Mouse (Mus musculus): ENCODE results near the gene Ubqln4. TPM values are rescaled to one million over a fixed set of nuclear protein-coding genes. Genes with fewer than 3 reads are reported as not detected.

Gene Ubqln4
- polyA plus RNA-seq, 1 experiment from 2014 or later, result 84.0 TPM

DNA sequence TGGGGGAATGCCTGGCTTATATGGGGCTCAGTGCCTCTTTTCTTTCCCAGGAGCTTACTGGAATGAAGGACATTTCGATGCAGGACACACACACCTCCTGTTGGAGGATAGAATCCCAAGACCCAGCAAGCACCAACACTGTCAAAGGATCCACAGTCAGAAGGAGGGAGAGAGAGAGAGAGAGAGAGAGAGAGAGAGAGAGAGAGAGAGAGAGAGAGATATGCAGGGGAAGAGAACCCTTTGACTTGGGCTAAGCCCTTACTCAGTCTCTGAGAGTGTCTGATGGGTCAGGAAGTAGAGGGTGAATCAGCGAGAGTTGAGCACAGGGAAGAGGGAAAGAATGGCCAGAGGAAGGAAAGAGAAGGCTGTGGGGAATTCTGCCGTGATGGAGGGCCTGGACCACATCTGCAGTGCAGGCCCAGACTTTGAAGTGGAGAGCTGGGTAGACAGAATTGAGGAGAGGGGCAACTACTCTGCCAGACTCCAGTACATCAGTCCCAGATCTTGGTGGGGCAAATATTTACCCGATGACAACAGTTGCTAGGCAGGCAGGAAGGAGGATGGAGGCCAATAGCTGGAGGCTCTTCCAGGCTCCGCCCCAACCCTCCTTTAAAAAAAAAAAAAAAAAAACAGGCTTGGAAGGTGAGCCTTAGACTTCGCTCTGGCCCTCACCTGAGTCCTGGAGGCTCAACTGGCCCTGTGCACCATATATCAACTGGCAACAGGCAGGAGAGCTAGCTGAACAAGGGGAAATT lies 41.2 kb upstream of the Ubqln4 start:
- Histone ChIP-seq H3K4me3 (ENCODE audit: low read depth, low read length) (no peak overlapping the region), H3K27me3 (ENCODE audit: control insufficient read depth, insufficient read depth, low read length) (no peaks in the 10 kb centered on the region), H3K9ac (ENCODE audit: low read length) (no peak overlapping the region), H3K27ac (ENCODE audit: low read depth, low read length) (no peak overlapping the region), H3K4me1 (ENCODE audit: control insufficient read depth, insufficient read depth, low read length) (peaks cover 7% of the 10 kb centered on the region), H3K9me3 (ENCODE audit: control insufficient read depth, low read length) (no peaks in the 10 kb centered on the region), H3K4me2 (ENCODE audit: low read depth) (no peak overlapping the region), H3K36me3 (ENCODE audit: control insufficient read depth, insufficient read depth, low read length) (no peaks in the 10 kb centered on the region)
- 54% methylated on average over 6 of the region's 6 CpGs for WGBS
- DNase-seq (ENCODE audit: low spot score), result no peak
- ATAC-seq (ENCODE audit: insufficient read depth, low FRiP score, low TSS enrichment), result no peak

DNA sequence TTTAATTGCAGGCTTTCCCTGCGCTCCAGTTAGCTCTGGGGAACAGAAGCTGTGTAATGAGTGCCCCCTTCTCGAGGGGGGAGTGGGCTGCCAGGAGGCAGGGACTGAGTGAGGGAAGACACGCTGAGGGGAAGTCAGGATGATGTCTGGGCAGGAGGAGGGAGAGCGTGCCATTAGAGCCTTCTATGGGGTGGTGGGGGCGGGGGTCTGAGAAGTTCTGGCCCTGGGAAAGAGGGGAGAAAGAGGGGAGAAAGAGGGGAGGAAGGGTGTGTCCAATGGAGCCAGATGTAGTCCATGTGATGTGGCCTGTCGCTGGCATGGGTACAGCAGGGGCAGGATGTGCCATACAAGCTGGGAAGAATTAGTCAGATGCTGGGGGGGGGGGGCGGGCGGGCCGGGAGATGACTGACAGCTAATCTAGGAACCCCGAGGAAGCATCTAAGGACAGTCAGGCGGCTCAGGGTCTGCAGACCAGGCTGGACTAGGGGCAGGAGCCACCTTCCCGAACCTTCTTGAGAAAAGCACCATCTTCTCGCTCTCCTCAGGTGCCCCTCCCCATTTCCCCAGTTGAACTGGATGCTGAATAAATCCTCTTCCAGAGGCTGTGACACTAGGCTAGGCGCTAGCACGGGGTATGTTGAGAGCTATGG lies 40.5 kb upstream of the Ubqln4 start:
- Histone ChIP-seq H3K36me3 (ENCODE audit: control insufficient read depth, insufficient read depth, low read length) (no peaks in the 10 kb centered on the region), H3K4me1 (ENCODE audit: control insufficient read depth, insufficient read depth, low read length) (peaks cover 7% of the 10 kb centered on the region), H3K4me2 (ENCODE audit: low read depth) (no peak overlapping the region), H3K4me3 (ENCODE audit: low read depth, low read length) (no peak overlapping the region), H3K9me3 (ENCODE audit: control insufficient read depth, low read length) (no peaks in the 10 kb centered on the region), H3K27me3 (ENCODE audit: control insufficient read depth, insufficient read depth, low read length) (no peaks in the 10 kb centered on the region), H3K27ac (ENCODE audit: low read depth, low read length) (no peak overlapping the region), H3K9ac (ENCODE audit: low read length) (no peak overlapping the region)
- no peak for ATAC-seq (ENCODE audit: insufficient read depth, low FRiP score, low TSS enrichment)
- DNase-seq (ENCODE audit: low spot score), result no peak
- WGBS, result 49% methylated on average over 12 of the region's 15 CpGs

DNA sequence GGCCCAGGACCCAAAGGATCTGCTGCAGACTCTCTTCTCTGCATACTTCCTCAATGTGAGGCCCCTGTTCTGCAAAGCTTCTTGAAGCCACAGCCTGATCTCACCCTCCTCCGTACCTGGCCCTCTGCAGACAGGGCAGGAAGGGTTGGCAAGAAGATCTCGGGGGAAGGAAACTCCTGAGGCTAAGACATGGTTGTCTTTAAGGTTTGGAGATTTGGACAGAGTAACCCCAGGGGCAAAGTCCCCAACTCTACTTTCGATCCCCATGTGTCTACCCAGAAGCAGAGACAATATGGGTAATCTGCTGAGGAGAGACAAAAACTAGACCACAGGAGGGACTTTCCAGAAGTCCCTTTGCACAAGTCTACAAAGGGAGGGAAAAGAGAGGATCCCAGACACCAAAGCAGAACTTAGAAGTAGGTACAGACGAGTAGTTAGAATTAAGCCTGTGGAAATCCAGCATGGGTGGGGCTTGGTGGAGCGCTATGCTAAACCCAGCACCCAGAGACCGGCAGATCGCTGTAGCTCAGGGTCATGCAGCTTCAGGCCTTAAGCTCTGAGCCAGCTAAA lies 39.9 kb upstream of the Ubqln4 start:
- Histone ChIP-seq H3K4me2 (ENCODE audit: low read depth) (no peak overlapping the region), H3K4me1 (ENCODE audit: control insufficient read depth, insufficient read depth, low read length) (peaks cover 7% of the 10 kb centered on the region), H3K9me3 (ENCODE audit: control insufficient read depth, low read length) (no peaks in the 10 kb centered on the region), H3K27me3 (ENCODE audit: control insufficient read depth, insufficient read depth, low read length) (no peaks in the 10 kb centered on the region), H3K36me3 (ENCODE audit: control insufficient read depth, insufficient read depth, low read length) (no peaks in the 10 kb centered on the region), H3K27ac (ENCODE audit: low read depth, low read length) (no peak overlapping the region), H3K4me3 (ENCODE audit: low read depth, low read length) (no peak overlapping the region), H3K9ac (ENCODE audit: low read length) (no peak overlapping the region)
- no peak for ATAC-seq (ENCODE audit: insufficient read depth, low FRiP score, low TSS enrichment)
- 84% methylated on average over 7 of the region's 7 CpGs for WGBS
- no peak for DNase-seq (ENCODE audit: low spot score)

DNA sequence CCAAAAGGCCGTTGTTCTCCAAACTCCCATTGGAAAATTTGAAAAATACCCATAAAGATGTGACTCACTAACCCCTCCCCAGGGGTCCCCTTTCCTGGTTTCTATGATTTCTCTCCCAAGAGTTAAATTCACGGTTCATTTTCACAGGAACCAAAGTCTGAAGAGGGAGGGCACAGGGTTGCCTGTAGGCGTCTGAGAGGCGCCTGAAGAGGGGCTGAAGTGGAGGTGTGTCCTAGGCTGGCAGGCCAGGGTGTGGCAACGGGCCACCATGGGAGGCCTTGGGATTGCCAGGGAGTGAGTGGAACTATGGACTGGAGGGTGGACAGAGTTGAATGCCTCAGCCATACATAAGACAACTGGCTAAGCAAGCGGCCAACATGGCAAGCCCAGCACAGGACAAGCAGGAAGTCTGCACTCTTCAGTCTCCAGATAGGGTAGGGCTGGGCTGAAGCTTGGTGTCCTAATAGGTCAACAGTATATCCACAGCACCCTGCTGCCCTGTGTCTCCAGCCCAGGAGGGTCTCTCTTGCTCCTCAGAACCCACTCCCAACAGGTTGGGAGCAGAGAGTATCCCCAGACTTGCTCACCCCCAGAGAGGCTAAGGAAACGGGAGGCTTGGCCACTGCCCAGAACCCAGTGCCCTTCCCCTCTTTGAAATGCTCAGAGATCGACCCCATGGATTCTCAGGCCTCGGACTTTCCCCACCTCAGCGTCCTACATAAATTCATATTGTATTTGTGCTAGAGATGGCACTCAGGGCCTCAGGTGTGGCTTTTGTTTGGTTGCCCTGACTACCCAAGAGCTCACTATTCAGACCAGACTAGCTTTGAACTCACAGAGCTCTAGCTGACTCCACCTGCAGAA lies 39.1 kb upstream of the Ubqln4 start:
- Histone ChIP-seq H3K9ac (ENCODE audit: low read length) (no peak overlapping the region), H3K36me3 (ENCODE audit: control insufficient read depth, insufficient read depth, low read length) (no peaks in the 10 kb centered on the region), H3K4me3 (ENCODE audit: low read depth, low read length) (no peak overlapping the region), H3K27me3 (ENCODE audit: control insufficient read depth, insufficient read depth, low read length) (no peaks in the 10 kb centered on the region), H3K9me3 (ENCODE audit: control insufficient read depth, low read length) (no peaks in the 10 kb centered on the region), H3K4me2 (ENCODE audit: low read depth) (no peak overlapping the region), H3K27ac (ENCODE audit: low read depth, low read length) (no peak overlapping the region), H3K4me1 (ENCODE audit: control insufficient read depth, insufficient read depth, low read length) (peaks cover 4% of the 10 kb centered on the region)
- no peak for ATAC-seq (ENCODE audit: insufficient read depth, low FRiP score, low TSS enrichment)
- 78% methylated on average over 10 of the region's 10 CpGs for WGBS
- no peak for DNase-seq (ENCODE audit: low spot score)

DNA sequence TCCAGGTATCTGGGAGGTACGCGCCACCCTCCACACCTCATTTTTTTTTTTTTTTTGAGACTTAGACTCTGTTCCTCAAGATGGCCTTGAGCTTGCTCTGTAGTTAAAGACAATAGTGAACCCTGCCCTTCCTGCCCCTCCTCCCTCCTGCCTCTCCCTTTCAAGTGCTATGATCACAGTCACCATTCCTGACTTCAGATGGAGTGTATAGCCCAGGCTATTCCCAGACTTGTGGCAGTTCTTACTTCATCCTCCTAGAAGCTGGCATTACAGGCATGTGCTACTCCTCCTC lies 38.5 kb upstream of the Ubqln4 start:
- Histone ChIP-seq H3K9ac (ENCODE audit: low read length) (no peak overlapping the region), H3K4me2 (ENCODE audit: low read depth) (no peak overlapping the region), H3K4me3 (ENCODE audit: low read depth, low read length) (no peak overlapping the region), H3K4me1 (ENCODE audit: control insufficient read depth, insufficient read depth, low read length) (no peaks in the 10 kb centered on the region), H3K27ac (ENCODE audit: low read depth, low read length) (no peak overlapping the region), H3K36me3 (ENCODE audit: control insufficient read depth, insufficient read depth, low read length) (no peaks in the 10 kb centered on the region), H3K9me3 (ENCODE audit: control insufficient read depth, low read length) (no peaks in the 10 kb centered on the region), H3K27me3 (ENCODE audit: control insufficient read depth, insufficient read depth, low read length) (no peaks in the 10 kb centered on the region)
- ATAC-seq (ENCODE audit: insufficient read depth, low FRiP score, low TSS enrichment) (no peak), DNase-seq (ENCODE audit: low spot score) (no peak)
- 95% methylated on average over 2 of the region's 2 CpGs for WGBS

DNA sequence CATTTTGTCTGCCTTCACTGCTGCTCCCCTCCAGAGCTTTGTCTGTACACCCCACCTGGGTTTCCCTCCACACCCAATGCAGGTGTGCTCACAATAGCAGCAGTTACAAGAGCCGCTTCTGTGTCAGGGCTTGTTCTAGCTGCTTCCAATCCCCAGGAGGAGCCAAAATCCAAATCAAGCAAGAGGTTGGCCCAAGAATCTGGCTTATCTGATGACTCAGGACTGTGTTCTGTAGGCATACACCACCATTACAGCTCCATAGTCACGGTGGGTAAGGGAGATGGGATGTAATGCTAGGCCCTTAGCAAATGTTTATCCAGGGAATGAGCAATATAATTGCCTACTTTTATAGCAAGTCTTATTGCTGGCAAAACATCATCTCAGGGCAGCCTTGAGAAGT lies 37.2 kb upstream of the Ubqln4 start:
- no peak overlapping the region for H3K4me3 ChIP-seq (ENCODE audit: low read depth, low read length)
- no peak for ATAC-seq (ENCODE audit: insufficient read depth, low FRiP score, low TSS enrichment)
- 78% methylated on average over 2 of the region's 2 CpGs for WGBS
- H3K9ac ChIP-seq (ENCODE audit: low read length), result no peak overlapping the region
- no peaks in the 10 kb centered on the region for H3K27me3 ChIP-seq (ENCODE audit: control insufficient read depth, insufficient read depth, low read length)
- no peak for DNase-seq (ENCODE audit: low spot score)
- no peaks in the 10 kb centered on the region for H3K9me3 ChIP-seq (ENCODE audit: control insufficient read depth, low read length)
- no peak overlapping the region for H3K4me2 ChIP-seq (ENCODE audit: low read depth)
- H3K4me1 ChIP-seq (ENCODE audit: control insufficient read depth, insufficient read depth, low read length), result no peaks in the 10 kb centered on the region
- no peaks in the 10 kb centered on the region for H3K36me3 ChIP-seq (ENCODE audit: control insufficient read depth, insufficient read depth, low read length)
- no peak overlapping the region for H3K27ac ChIP-seq (ENCODE audit: low read depth, low read length)

DNA sequence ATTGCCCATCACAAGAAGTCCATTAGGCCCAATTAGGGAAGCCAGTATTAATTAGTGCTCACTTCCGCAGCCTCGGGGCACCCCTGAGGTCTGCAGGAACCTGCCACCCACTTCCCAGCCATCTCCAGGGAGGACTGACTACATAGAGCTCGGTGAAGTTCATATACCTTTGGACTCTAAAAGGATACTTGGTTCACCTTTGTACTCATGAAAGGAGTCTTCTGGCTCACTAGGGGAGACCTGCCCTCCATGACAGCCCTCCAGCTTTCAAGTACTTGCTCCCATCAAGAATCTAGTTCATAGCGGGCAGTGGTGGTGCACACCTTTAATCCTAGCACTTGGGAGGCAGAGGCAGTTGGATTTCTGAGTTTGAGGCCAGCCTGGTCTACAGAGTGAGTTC lies 35.1 kb upstream of the Ubqln4 start:
- Histone ChIP-seq H3K9me3 (ENCODE audit: control insufficient read depth, low read length) (no peaks in the 10 kb centered on the region), H3K4me3 (ENCODE audit: low read depth, low read length) (no peak overlapping the region), H3K27ac (ENCODE audit: low read depth, low read length) (no peak overlapping the region), H3K9ac (ENCODE audit: low read length) (no peak overlapping the region), H3K27me3 (ENCODE audit: control insufficient read depth, insufficient read depth, low read length) (no peaks in the 10 kb centered on the region), H3K36me3 (ENCODE audit: control insufficient read depth, insufficient read depth, low read length) (peaks cover 2% of the 10 kb centered on the region; the same call in 1 of the 2 replicates), H3K4me2 (ENCODE audit: low read depth) (no peak overlapping the region), H3K4me1 (ENCODE audit: control insufficient read depth, insufficient read depth, low read length) (no peaks in the 10 kb centered on the region)
- ATAC-seq (ENCODE audit: insufficient read depth, low FRiP score, low TSS enrichment) (no peak), DNase-seq (ENCODE audit: low spot score) (no peak)
- 63% methylated on average over 4 of the region's 4 CpGs for WGBS

DNA sequence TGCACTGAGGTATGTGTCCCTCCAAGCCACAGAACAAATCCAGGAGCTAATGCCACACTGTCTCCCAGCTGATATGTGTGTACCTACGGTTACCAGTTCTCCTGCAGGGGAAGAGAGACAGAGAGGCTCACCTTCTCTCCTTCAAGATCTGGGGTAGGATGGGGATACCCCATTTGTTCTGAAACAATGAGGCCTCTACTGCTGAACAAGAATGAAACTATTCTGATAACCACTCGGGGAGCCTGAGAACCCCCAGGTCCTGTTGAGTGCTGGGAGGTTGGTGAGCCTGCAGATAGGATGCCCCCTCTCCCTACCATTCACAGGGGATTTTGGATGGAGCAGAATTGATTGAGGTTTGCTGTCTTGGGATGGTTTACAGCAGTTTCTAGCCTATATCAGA lies 33.5 kb upstream of the Ubqln4 start:
- Histone ChIP-seq H3K9me3 (ENCODE audit: control insufficient read depth, low read length) (no peaks in the 10 kb centered on the region), H3K27ac (ENCODE audit: low read depth, low read length) (no peak overlapping the region), H3K9ac (ENCODE audit: low read length) (no peak overlapping the region), H3K4me3 (ENCODE audit: low read depth, low read length) (no peak overlapping the region), H3K4me2 (ENCODE audit: low read depth) (no peak overlapping the region), H3K36me3 (ENCODE audit: control insufficient read depth, insufficient read depth, low read length) (peaks cover 2% of the 10 kb centered on the region; the same call in 1 of the 2 replicates), H3K4me1 (ENCODE audit: control insufficient read depth, insufficient read depth, low read length) (no peaks in the 10 kb centered on the region), H3K27me3 (ENCODE audit: control insufficient read depth, insufficient read depth, low read length) (no peaks in the 10 kb centered on the region)
- DNase-seq (ENCODE audit: low spot score) (no peak), ATAC-seq (ENCODE audit: insufficient read depth, low FRiP score, low TSS enrichment) (no peak)
- WGBS, result 73% methylated on average over 2 of the region's 2 CpGs
